Mouse (Mus musculus) layer of hippocampus, postnatal 14 days (tissue): ENCODE measurements around the gene Galt. TPM values are rescaled to one million over a fixed set of nuclear protein-coding genes. Genes with fewer than 3 reads are reported as not detected.
"Not testable (repeated sequence)": the region's sequence is repeated elsewhere in the genome, so short reads cannot be mapped to it uniquely, and the experiment has no call there.

Experiments used
- DNase-seq, 2 experiments: peaks; one replicate each; pipeline ENCODE4 v3.0.0; 2021 to 2022; ENCODE audit warnings: low spot score in 2 of 2, mixed read lengths in 1 of 2
- total RNA-seq, 2 experiments: library from RNA; stranded (reverse); gene quantifications; 2 replicates each; pipeline ENCODE4 v1.2.3; 2021

Galt gene
- total RNA-seq, 2 experiments from 2014 or later = 50.0 to 54.2 TPM

GRCm38 (mm10) chr4:41739260-41739659, 15.8 kb upstream of the Galt start:
- no peak for DNase-seq

GRCm38 (mm10) chr4:41740380-41741157, 14.5 kb upstream of the Galt start:
- DNase-seq = peak in 1 of 2 experiments; percentile 65

DNA sequence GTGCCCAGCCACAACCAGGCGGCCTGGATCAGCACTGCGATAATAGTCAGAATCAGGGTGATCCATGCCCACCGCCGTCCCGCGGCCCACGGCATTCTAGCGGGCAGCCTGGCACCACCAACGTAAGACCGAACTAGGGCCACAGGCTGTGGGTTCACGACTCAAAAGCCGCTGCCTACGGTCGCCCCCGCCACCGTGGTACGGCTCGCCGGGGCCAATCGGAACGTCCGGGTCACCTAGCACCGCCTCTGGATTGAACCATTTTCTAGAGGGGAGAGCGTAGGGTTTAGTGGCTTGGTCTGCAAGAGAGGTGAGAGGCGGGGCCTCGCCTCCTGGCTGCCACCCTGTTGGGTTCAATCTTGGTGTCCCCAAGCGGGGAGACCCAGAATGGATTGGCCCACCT, 13.9 kb upstream of the Galt start:
- peak; percentile 91 to 95 for DNase-seq

DNA sequence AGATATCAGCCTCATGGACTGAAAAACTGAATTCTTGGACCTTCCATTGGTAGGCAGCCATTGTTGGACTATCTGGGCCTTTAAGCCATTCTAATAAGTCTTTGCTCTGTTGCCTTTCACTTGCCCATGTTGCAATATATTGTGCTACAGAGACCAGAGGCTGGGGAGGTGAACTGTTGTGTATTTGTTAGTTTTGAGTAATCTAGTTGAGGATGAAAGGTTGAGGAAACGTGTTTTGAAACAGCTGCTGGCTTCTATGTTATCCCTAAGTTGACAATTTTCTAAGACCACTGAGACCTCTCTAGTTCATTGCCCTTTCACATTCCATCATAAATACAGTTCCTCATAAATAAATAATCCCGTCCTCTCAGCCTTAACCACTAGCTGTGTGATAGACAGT, 10.9 kb upstream of the Galt start:
- DNase-seq = no peak

DNA sequence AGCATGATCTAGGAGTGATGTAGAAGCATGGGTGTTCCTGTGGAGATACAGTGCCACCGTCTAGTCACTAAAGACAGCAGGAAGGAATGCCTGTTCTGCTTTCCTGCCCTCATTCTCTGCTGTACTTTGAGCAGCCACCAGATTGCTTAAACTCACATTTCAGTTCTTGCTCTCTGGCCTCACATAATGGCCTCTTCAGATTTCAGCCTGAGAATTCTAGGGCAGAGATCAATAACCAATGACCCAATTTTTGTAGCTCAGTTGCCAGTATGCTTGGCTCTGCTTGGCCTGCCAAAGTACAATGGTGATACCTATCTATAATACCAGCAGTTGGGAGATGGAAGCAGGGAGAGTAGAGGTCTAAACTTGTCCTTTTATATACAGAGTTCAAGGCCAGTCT, 10.0 kb upstream of the Galt start:
- DNase-seq = no peak

- peak; percentile 78 to 84 for DNase-seq
These were observed 594 bp downstream of the Galt start, which contains the start of gene Sigmar1 for GRCm38 (mm10) chr4:41755338-41756305. Gene Sigmar1 (minus strand): TSS chr4:41756157.

DNA sequence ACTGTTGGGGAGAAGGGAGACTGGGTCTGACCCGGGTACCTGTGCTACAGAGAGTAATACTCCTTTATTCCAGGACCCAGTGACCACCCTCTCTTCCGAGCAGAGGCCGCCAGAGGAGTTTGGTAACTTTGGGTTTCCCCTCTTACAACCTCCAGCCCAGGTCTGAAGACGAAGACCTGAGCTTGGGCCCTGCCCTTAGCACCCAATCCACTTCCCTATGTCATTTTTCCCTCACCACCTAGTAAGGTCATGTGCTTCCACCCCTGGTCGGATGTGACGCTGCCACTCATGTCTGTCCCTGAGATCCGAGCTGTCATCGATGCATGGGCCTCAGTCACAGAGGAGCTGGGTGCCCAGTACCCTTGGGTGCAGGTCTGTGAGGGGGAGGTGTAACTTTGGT, 1.4 kb downstream of the Galt start:
- no peak for DNase-seq

- DNase-seq = no peak
These were observed 2.3 kb downstream of the Galt start for GRCm38 (mm10) chr4:41757321-41757720.

DNA sequence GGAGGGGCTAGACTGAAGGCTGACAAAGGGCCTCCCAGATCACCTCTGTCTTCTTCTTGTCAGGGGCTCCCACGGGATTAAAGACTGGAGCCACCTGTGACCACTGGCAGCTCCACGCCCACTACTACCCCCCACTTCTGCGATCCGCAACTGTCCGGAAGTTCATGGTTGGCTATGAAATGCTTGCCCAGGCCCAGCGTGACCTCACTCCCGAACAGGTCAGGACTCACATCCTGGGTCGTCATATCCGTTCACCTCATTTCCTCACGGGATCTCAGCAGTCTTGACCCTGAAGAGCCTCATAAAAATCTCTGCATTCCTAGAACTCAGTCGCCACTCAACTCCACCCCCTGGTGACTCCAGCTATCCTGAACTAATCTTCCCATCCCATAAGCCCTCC, 3.0 kb downstream of the Galt start:
- no peak for DNase-seq

- DNase-seq = no peak
These were observed 3.7 kb downstream of the Galt start for GRCm38 (mm10) chr4:41758701-41759100.

DNA sequence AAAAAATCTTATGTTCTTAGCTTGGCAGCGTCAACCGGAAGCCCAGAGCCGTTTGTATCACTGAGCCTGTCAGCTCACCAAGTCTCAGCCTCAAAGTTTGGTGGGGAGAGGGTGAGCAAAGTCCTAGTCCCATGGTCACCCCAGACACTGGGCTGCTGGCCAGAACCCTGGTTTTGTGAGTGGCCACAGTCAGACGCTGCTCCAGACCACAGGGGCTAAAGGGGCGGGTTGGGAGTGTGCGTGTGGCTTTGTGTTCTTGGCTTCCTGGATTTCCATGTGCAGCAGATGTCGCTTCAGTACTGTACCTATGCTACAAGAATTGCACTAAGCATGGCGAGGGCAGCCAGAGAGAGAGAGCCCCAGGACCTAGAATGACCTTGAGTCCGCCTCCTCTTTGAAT, 4.2 kb downstream of the Galt start:
- DNase-seq = no peak

DNA sequence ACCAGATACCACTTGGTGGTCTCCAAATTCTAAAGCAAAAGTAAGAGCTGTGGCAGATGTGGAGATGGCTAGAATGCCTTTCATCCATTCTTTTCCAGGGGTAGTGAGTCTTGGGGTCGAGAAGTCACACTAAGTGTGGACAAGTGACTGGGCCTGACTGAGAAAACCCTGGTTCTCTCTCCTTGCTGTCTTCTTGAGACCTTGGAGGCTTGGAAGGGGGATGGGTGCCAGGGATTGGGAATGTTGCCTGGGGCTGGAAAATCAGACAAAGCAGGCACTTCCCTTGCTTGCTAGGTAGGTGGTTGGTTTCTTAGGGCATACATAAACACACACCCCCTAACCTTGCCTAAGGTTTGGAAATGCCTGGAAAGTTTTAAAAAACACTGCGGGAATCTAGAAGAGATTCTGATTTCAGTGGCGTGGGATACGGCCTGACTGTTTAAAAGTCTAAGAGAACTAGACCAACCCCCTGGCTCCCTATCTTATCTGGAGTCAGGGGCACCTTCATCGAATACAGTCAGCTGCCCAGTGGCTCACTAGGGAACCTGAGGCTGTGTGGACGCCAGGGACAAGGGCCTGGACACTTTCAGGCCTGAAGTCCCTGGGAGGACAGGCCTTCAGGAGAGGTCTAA, 4.7 kb downstream of the Galt start:
- no peak for DNase-seq

GRCm38 (mm10) chr4:41760288-41760721, 5.3 kb downstream of the Galt start:
- peak; percentile 62 to 78 for DNase-seq

DNA sequence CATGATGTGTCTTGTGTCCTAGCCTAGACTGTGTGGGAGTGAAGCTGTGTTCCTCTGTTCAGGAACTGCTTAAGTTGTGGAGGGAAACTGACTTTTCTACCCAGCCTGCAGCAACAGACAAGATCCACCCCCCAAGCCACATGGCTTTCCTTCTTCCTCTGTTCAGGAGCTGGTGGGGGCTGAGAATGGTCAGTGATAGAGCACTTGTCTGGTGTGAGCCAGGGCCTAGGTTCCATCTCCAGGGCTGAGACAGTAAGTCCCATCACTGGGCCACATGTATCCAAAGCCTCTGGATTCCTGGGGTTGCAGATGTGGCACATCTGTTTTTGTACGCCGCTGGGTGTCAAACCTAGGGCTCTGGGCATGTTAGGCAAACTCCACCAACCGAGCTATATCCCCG, 5.9 kb downstream of the Galt start:
- DNase-seq = no peak

GRCm38 (mm10) chr4:41761680-41762079, 6.7 kb downstream of the Galt start:
- DNase-seq = no peak

DNA sequence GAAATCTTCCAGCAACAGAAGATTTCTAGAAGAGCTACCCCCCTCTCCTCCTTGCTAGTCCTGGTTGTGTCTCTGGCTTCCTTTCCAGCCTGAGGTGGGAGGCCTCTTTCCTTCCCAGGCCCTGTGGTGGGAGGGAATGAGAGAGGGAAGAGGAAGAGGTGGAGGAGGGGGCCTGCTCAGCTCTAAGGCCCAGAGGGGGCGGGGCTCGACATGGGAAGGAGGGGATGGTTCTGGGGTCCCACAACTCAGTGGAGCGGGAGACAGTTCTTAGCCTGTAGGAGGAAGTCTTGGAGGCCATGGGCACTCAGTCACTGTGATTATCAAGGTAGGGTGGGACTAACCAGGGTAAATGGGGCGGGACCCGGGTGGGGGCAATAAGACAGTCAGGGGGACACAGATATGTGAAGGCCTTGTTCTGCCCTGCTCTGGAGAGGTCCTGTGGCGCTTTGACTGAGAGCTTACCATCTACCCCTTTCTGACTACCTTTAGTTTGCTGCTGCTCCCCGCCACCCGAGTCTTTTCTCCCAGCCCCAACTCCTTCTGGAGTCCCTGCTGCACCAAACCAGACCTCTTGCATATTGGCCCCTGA, 7.2 kb downstream of the Galt start:
- DNase-seq = no peak

DNA sequence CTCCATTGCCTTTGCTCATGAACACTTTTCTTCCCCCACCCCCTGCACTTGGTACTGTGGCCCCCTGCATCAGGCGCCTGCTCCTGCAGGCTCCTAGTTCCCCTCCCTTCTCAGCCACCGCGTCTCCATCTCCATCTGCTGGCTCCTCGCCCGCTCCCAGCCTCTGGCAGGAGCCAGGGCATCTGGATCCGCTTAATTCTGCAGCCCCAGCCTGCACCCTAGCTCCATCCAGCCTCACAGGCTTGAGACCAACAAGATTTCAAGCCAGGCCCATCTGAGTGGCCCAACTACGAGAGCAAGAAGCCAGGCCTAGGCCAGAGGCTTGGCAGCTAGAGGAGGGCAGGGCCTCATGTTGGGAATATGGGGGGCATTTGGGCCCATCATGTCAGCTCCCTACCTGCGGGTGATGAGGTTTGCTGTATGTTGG, 7.7 kb downstream of the Galt start:
- DNase-seq = peak; percentile 69

DNA sequence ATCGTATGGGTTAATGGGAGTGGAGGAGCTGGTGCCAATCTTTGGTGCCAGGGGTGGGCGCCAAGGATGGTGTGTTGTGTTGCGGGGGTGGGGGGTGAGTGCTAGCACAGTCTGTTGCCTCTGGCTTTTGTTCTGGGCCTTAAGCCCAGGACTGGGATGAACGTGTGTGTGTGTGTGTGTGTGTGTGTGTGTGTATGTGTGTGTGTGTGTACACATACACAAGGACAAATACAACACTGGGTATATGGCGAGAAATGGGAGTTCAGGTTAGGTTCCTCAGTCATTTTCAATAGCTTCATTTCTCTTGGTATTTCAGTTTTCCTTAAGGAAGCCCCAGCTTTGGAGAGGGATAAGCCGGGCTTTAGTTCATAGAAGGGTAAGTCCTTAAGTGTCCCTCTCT, 8.1 kb downstream of the Galt start:
- DNase-seq = not testable (repeated sequence)

DNA sequence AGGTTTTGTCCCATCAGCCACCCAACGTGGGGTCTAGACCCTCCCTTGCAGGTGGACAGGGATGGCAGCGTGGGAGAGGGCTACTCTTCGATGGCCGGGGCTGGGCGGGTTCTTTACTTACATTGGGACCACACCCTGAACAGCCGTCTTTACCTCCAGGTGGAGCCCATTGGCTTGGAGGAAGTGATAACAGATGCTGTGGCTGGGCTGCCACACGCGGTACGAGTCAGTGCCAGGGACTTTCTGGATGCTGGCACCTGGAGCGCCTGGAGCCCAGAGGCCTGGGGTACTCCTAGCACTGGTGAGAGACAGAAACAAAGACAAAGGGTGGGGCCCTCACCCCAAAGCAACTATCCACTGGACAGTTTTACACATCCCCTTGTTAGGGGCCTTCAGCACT, 12.3 kb downstream of the Galt start:
- DNase-seq = not testable (repeated sequence)

DNA sequence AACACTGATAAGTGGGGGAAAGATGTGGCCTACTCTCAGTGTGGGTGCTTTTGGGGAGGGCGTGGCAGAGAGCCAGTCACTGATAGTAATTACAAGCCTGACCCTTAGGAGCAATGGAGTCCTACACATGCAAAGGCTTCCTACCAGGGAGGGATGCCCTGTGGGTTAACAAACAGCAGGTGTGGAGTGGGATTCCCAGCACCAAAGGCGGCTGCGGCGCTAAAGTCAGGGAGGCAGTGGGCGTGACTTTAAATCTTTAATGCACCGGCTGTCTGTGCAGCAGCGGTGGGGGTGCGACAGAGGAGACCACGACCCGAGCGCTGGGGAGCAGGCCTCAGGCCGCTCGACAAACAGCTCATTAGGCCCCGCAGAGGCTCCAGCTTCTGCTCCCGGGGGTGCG, 17.9 kb downstream of the Galt start:
- DNase-seq = not testable (repeated sequence)

GRCm38 (mm10) chr4:41773502-41773901, 18.5 kb downstream of the Galt start:
- DNase-seq = not testable (repeated sequence)
